Mouse (Mus musculus) frontal cortex, adult 2 months (tissue): ENCODE data around the gene Ccn5. TPM values are rescaled to one million over a fixed set of nuclear protein-coding genes. Genes with fewer than 3 reads are reported as not detected.

ENCODE experiments used
- DNase-seq, 2 experiments: peaks; one replicate each; pipeline ENCODE4 v3.0.0; 2022; ENCODE audit warnings: low spot score in 1 of 2; ENCODE audit errors: extremely low spot score in 1 of 2
- polyA plus RNA-seq: library from polyadenylated mRNA; depleted of rRNA; stranded (reverse); fragments of >200 nt; gene quantifications from 2 replicates; pipeline ENCODE4 v1.2.3, GENCODE M21; 2012; rRNA removed

Gene Ccn5
- polyA plus RNA-seq, 1 experiment: 0.14 TPM

GRCm38 (mm10) chr2:163839519-163839918 lies 18.9 kb downstream of the Ccn5 start:
- peak in 1 of 2 experiments; percentile 51 for DNase-seq

- DNase-seq: no peak
These were observed 21.4 kb downstream of the Ccn5 start for GRCm38 (mm10) chr2:163842043-163842442.

- no peak for DNase-seq
These were observed 32.8 kb downstream of the Ccn5 start, which contains the start of gene Kcnk15 for GRCm38 (mm10) chr2:163853461-163853901. Kcnk15 (plus strand) TSS chr2:163853651.

- no peak for DNase-seq
These were observed 36.6 kb downstream of the Ccn5 start for GRCm38 (mm10) chr2:163857233-163857632.

- peak in 1 of 2 experiments; percentile 68 for DNase-seq
These were observed 37.7 kb downstream of the Ccn5 start for GRCm38 (mm10) chr2:163858254-163858947.

GRCm38 (mm10) chr2:163865311-163865710 lies 44.6 kb downstream of the Ccn5 start:
- no peak for DNase-seq

- DNase-seq: no peak
These were observed 45.4 kb downstream of the Ccn5 start for GRCm38 (mm10) chr2:163866061-163866460.

- DNase-seq: no peak
These were observed 49.1 kb downstream of the Ccn5 start for GRCm38 (mm10) chr2:163869783-163870182.

- DNase-seq: no peak
These were observed 50.6 kb downstream of the Ccn5 start for GRCm38 (mm10) chr2:163871266-163871665.

- DNase-seq: no peak
These were observed 51.2 kb downstream of the Ccn5 start for GRCm38 (mm10) chr2:163871906-163872305.

- no peak for DNase-seq
These were observed 54.2 kb downstream of the Ccn5 start for GRCm38 (mm10) chr2:163874877-163875276.

- peak in 1 of 2 experiments; percentile 56 for DNase-seq
These were observed 54.8 kb downstream of the Ccn5 start for GRCm38 (mm10) chr2:163875484-163875883.

GRCm38 (mm10) chr2:163876830-163877498 lies 56.3 kb downstream of the Ccn5 start:
- peak in 1 of 2 experiments; percentile 65 for DNase-seq

GRCm38 (mm10) chr2:163880891-163881290 lies 60.2 kb downstream of the Ccn5 start:
- DNase-seq: no peak

Other genes starting within 250 kb of the Ccn5 start
- gene Ttpal, start 218.5 kb upstream of the Ccn5 start, polyA plus RNA-seq: 44.2 and 47.2 TPM in 2 replicates
- gene Serinc3, start 175.7 kb upstream of the Ccn5 start, polyA plus RNA-seq: 167 and 199 TPM in 2 replicates
- gene Pkig, start 162.5 kb upstream of the Ccn5 start, polyA plus RNA-seq: 194 and 214 TPM in 2 replicates
- 1.4 and 1.6 TPM in 2 replicates for gene Ada, start 70.6 kb upstream of the Ccn5 start, polyA plus RNA-seq
- gene Kcnk15, start 32.8 kb downstream of the Ccn5 start, polyA plus RNA-seq: 7.3 TPM in 2 replicates
- gene Rims4, start 97.8 kb downstream of the Ccn5 start, polyA plus RNA-seq: 28.5 and 32.3 TPM in 2 replicates
- 291 and 293 TPM in 2 replicates for gene Ywhab, start 174.1 kb downstream of the Ccn5 start, polyA plus RNA-seq
- gene Pabpc1l, start 204.6 kb downstream of the Ccn5 start, polyA plus RNA-seq: 1.0 and 2.1 TPM in 2 replicates
- gene Stk4, start 249.5 kb downstream of the Ccn5 start, polyA plus RNA-seq: 19.8 and 21.3 TPM in 2 replicates